Mouse (Mus musculus) fibroblast of lung, adult 2 months (primary cell): Measurements from ENCODE around the gene Osbp2.
A peak's percentile ranks its signal among the peaks of the same experiment; 100 is the strongest.

Experiments used
- DNase-seq: peaks from one replicate; pipeline ENCODE4 v3.0.0-alpha.2; 2011; ENCODE audit warnings: low read depth

Osbp2 gene

GRCm38 (mm10) chr11:3823378-3823777, 40.3 kb downstream of the Osbp2 start:
- no peak for DNase-seq

GRCm38 (mm10) chr11:3817986-3818758, 45.5 kb downstream of the Osbp2 start:
- DNase-seq, result no peak

GRCm38 (mm10) chr11:3815951-3816350, 47.8 kb downstream of the Osbp2 start:
- no peak for DNase-seq

- no peak for DNase-seq
These were observed 50.4 kb downstream of the Osbp2 start for GRCm38 (mm10) chr11:3813340-3813739.

GRCm38 (mm10) chr11:3808162-3808561, 55.5 kb downstream of the Osbp2 start:
- no peak for DNase-seq

GRCm38 (mm10) chr11:3805362-3805761, 58.3 kb downstream of the Osbp2 start:
- DNase-seq, result no peak

GRCm38 (mm10) chr11:3804639-3805038, 59.1 kb downstream of the Osbp2 start:
- no peak for DNase-seq

GRCm38 (mm10) chr11:3802057-3802456, 61.6 kb downstream of the Osbp2 start:
- no peak for DNase-seq

GRCm38 (mm10) chr11:3797631-3798215, 66.0 kb downstream of the Osbp2 start:
- no peak for DNase-seq

GRCm38 (mm10) chr11:3790736-3791135, 73.0 kb downstream of the Osbp2 start:
- no peak for DNase-seq

- no peak for DNase-seq
These were observed 73.8 kb downstream of the Osbp2 start for GRCm38 (mm10) chr11:3789919-3790318.

GRCm38 (mm10) chr11:3786564-3786963, 77.1 kb downstream of the Osbp2 start:
- DNase-seq, result peak; percentile 82

- no peak for DNase-seq
These were observed 88.4 kb downstream of the Osbp2 start for GRCm38 (mm10) chr11:3775263-3775644.

GRCm38 (mm10) chr11:3774463-3775262, 89.0 kb downstream of the Osbp2 start:
- no peak for DNase-seq

GRCm38 (mm10) chr11:3773782-3774462, 89.8 kb downstream of the Osbp2 start:
- DNase-seq, result no peak

- no peak for DNase-seq
These were observed 90.6 kb downstream of the Osbp2 start for GRCm38 (mm10) chr11:3773136-3773535.

- DNase-seq, result no peak
These were observed 92.4 kb downstream of the Osbp2 start for GRCm38 (mm10) chr11:3771348-3771747.

- no peak for DNase-seq
These were observed 95.9 kb downstream of the Osbp2 start for GRCm38 (mm10) chr11:3767830-3768229.

- no peak for DNase-seq
These were observed 96.7 kb downstream of the Osbp2 start for GRCm38 (mm10) chr11:3766964-3767363.

- DNase-seq, result no peak
These were observed 99.4 kb downstream of the Osbp2 start for GRCm38 (mm10) chr11:3764352-3764751.

GRCm38 (mm10) chr11:3761775-3762501, 101.8 kb downstream of the Osbp2 start:
- DNase-seq, result no peak

- DNase-seq, result no peak
These were observed 102.4 kb downstream of the Osbp2 start for GRCm38 (mm10) chr11:3761339-3761738.
